Mouse (Mus musculus) intestine, embryonic 16.5 days (tissue): ENCODE measurements around the gene Vpreb3. TPM values are rescaled to one million over a fixed set of nuclear protein-coding genes. Genes with fewer than 3 reads are reported as not detected.
"Not testable (repeated sequence)": the region's sequence is repeated elsewhere in the genome, so short reads cannot be mapped to it uniquely, and the experiment has no call there.

Experiments
- ATAC-seq: fragments of 200-750 bp; cut with Nextera tagmentation; 2 replicates; pipeline ENCODE4 v1.8.0; 2017; ENCODE audit warnings: moderate TSS enrichment, moderate library complexity
- H3K27ac ChIP-seq: fragments of 300-500 bp; sonication (generic); 2 replicates; pipeline ENCODE4 v1.5.1; 2014; ENCODE audit warnings: mild to moderate bottlenecking, low read length
- H3K27me3 ChIP-seq: fragments of 300-500 bp; sonication (generic); replicated peaks from 2 replicates; pipeline ENCODE4 v1.6.1; 2014; ENCODE audit warnings: low read length, control low read depth, mixed read lengths; ENCODE audit not compliant: control insufficient read depth, insufficient read depth
- H3K36me3 ChIP-seq: fragments of 300-500 bp; sonication (generic); 2 replicates; pipeline ENCODE4 v1.6.1; 2014; ENCODE audit warnings: low read length, control low read depth; ENCODE audit not compliant: control insufficient read depth, insufficient read depth
- H3K4me1 ChIP-seq: fragments of 300-500 bp; sonication (generic); 2 replicates; pipeline ENCODE4 v1.6.1; 2014; ENCODE audit warnings: low read length, control low read depth, mixed read lengths; ENCODE audit not compliant: control insufficient read depth, insufficient read depth
- H3K4me2 ChIP-seq: fragments of 300-500 bp; sonication (generic); 2 replicates; pipeline ENCODE4 v1.6.1; 2014; ENCODE audit warnings: low read depth, low read length, control low read depth
- H3K4me3 ChIP-seq: fragments of 300-500 bp; sonication (generic); 2 replicates; pipeline ENCODE4 v1.5.1; 2014; ENCODE audit warnings: mild to moderate bottlenecking, low read length
- H3K9ac ChIP-seq: fragments of 300-500 bp; sonication (generic); 2 replicates; pipeline ENCODE4 v1.6.1; 2014; ENCODE audit warnings: low read depth, low read length
- H3K9me3 ChIP-seq: fragments of 300-500 bp; sonication (generic); 2 replicates; pipeline ENCODE4 v1.6.1; 2016; ENCODE audit warnings: low read length, control low read depth; ENCODE audit not compliant: control insufficient read depth
- WGBS: fragments of 180-500 bp; shearing (Covaris S2); extraction: QIAGEN DNeasy Blood & Tissue Kit; methylation state at CpG from one replicate; pipeline ENCODE4 v1.1.7; 2014; 5-methylcytosine and 5-hydroxymethylcytosine counted together
- polyA plus RNA-seq: library from polyadenylated mRNA; unstranded; fragments of >200 nt; fragmentation: Nextera tagmentation; extraction: Ambion mirVana; gene quantifications from 2 replicates; pipeline ENCODE4 v1.2.1, GENCODE M21; 2015

The Vpreb3 gene
- polyA plus RNA-seq, 1 experiment from 2014 or later: 0.68 TPM

GRCm38 (mm10) chr10:75990430-75991042 is 47.7 kb downstream of the Vpreb3 start:
- Histone ChIP-seq H3K27me3 (no peaks in the 10 kb centered on the region), H3K9me3 (no peaks in the 10 kb centered on the region), H3K27ac (no peak overlapping the region), H3K36me3 (no peaks in the 10 kb centered on the region), H3K4me2 (no peak overlapping the region), H3K9ac (no peak overlapping the region), H3K4me3 (no peak overlapping the region), H3K4me1 (no peaks in the 10 kb centered on the region)
- 84% methylated on average over 4 of the region's 4 CpGs for WGBS
- no peak for ATAC-seq

- no peak overlapping the region for H3K9ac ChIP-seq
- ATAC-seq: no peak
- H3K4me3 ChIP-seq: no peak overlapping the region
- H3K4me2 ChIP-seq: no peak overlapping the region
- H3K27me3 ChIP-seq: no peaks in the 10 kb centered on the region
- no peak overlapping the region for H3K27ac ChIP-seq
- no peaks in the 10 kb centered on the region for H3K36me3 ChIP-seq
- H3K9me3 ChIP-seq: no peaks in the 10 kb centered on the region
- H3K4me1 ChIP-seq: no peaks in the 10 kb centered on the region
- 86% methylated on average over 15 of the region's 15 CpGs for WGBS
These were observed 50.9 kb downstream of the Vpreb3 start for GRCm38 (mm10) chr10:75993616-75994240.

DNA sequence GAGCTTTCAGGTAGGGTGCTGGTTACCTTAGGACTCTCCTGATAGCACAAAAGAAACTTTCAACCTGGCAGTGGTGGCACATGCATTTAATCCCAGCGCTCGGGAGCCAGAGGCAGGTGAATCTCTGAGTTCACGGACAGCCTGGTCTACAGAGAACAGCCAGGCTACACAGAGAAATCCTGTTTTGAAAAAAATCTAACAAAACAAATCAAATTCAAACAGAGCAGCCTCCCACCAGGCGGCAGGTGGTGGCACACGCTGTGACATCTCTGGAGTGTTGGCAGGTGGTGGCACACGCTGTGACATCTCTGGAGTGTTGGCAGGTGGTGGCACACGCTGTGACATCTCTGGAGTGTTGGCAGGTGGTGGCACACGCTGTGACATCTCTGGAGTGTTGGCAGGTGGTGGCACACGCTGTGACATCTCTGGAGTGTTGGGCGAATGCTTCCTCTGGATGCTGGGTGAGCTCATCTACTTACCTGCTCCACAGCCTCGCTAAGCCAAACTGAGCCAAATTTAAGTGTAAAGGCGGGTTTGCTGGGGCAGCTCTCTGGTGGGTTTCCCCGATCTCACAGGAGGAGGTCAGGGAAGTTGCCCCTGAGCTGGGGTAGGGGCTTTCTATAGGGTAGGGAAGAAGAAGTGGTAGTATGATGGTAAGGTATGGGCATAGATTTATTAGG is 51.8 kb downstream of the Vpreb3 start:
- H3K9ac ChIP-seq, H3K4me3 ChIP-seq, H3K27ac ChIP-seq, H3K27me3 ChIP-seq, H3K36me3 ChIP-seq, H3K4me1 ChIP-seq, ATAC-seq, H3K4me2 ChIP-seq, H3K9me3 ChIP-seq: not testable (repeated sequence)
- 76% methylated on average over 12 of the region's 13 CpGs for WGBS

- 87% methylated on average over 11 of the region's 11 CpGs for WGBS
- no peak for ATAC-seq
- H3K27me3 ChIP-seq: no peaks in the 10 kb centered on the region
- H3K4me3 ChIP-seq: no peak overlapping the region
- H3K9me3 ChIP-seq: no peaks in the 10 kb centered on the region
- H3K27ac ChIP-seq: no peak overlapping the region
- no peak overlapping the region for H3K9ac ChIP-seq
- no peaks in the 10 kb centered on the region for H3K36me3 ChIP-seq
- no peaks in the 10 kb centered on the region for H3K4me1 ChIP-seq
- H3K4me2 ChIP-seq: no peak overlapping the region
These were observed 52.6 kb downstream of the Vpreb3 start for GRCm38 (mm10) chr10:75995463-75995862.

GRCm38 (mm10) chr10:75996315-75996714 is 53.5 kb downstream of the Vpreb3 start:
- Histone ChIP-seq H3K9me3 (no peaks in the 10 kb centered on the region), H3K27me3 (no peaks in the 10 kb centered on the region), H3K9ac (no peak overlapping the region), H3K27ac (no peak overlapping the region), H3K4me1 (no peaks in the 10 kb centered on the region; the same call in 1 of the 2 replicates), H3K4me2 (no peak overlapping the region), H3K4me3 (no peak overlapping the region), H3K36me3 (no peaks in the 10 kb centered on the region)
- no peak for ATAC-seq
- 29% methylated on average over 3 of the region's 3 CpGs for WGBS

Other genes starting within 250 kb of the Vpreb3 start
- 26.4 and 27.1 TPM in 2 replicates for gene Cabin1, start 178.7 kb upstream of the Vpreb3 start, polyA plus RNA-seq
- 82.0 and 92.1 TPM in 2 replicates for gene Ddt, start 169.6 kb upstream of the Vpreb3 start, polyA plus RNA-seq
- not detected in 2 replicates for gene Gm20441, start 162.1 kb upstream of the Vpreb3 start, polyA plus RNA-seq
- gene Gstt3, start 161.6 kb upstream of the Vpreb3 start, polyA plus RNA-seq: 49.1 and 53.1 TPM in 2 replicates
- gene Gstt1, start 144.5 kb upstream of the Vpreb3 start, polyA plus RNA-seq: 16.4 and 19.2 TPM in 2 replicates
- not detected in 2 replicates for gene Gstt4, start 120.5 kb upstream of the Vpreb3 start, polyA plus RNA-seq
- 78.3 and 83.7 TPM in 2 replicates for gene Gstt2, start 105.6 kb upstream of the Vpreb3 start, polyA plus RNA-seq
- 1,982 and 2,201 TPM in 2 replicates for gene Mif, start 82.8 kb upstream of the Vpreb3 start, polyA plus RNA-seq
- 6.8 and 9.7 TPM in 2 replicates for gene Derl3, start 49.6 kb upstream of the Vpreb3 start, polyA plus RNA-seq
- gene Smarcb1, start 21.4 kb upstream of the Vpreb3 start, polyA plus RNA-seq: 149 and 171 TPM in 2 replicates
- gene Chchd10, start 9.9 kb upstream of the Vpreb3 start, polyA plus RNA-seq: 252 and 271 TPM in 2 replicates
- gene Mmp11, start 6.6 kb upstream of the Vpreb3 start, polyA plus RNA-seq: 23.5 and 25.4 TPM in 2 replicates
- 0.29 and 0.51 TPM in 2 replicates for gene Gm867, start 2.4 kb upstream of the Vpreb3 start, polyA plus RNA-seq
- gene Gm5134, start 11.5 kb downstream of the Vpreb3 start, polyA plus RNA-seq: not detected in 2 replicates
- gene Zfp280b, start 89.6 kb downstream of the Vpreb3 start, polyA plus RNA-seq: 16.4 and 16.6 TPM in 2 replicates
- 0.73 and 1.4 TPM in 2 replicates for gene Slc5a4b, start 167.9 kb downstream of the Vpreb3 start, polyA plus RNA-seq
- gene Slc5a4a, start 204.4 kb downstream of the Vpreb3 start, polyA plus RNA-seq: 0.21 and 0.28 TPM in 2 replicates